Mouse (Mus musculus): ENCODE measurements at regions not wholly inside any gene's neighbourhood (a gene's known extent, or its start where the extent isn't known, plus 50 kb on each side); places are given as distances from the start of the nearest gene placed in this dataset.
A peak's percentile ranks its signal among the peaks of the same experiment; 100 is the strongest.

- H3K4me1 ChIP-seq (ENCODE audit: control insufficient read depth in 2 of 2, insufficient read depth in 2 of 2, low read length in 2 of 2): no peaks in the 10 kb centered on the region
- WGBS: 68% methylated on average over 18 of the region's 18 CpGs
- no peak overlapping the region for H3K9ac ChIP-seq (ENCODE audit: low read length)
- H3K4me2 ChIP-seq (ENCODE audit: low read length): peak overlapping the region; percentile 24; the same call in 1 of the 2 replicates
- ATAC-seq (ENCODE audit: insufficient number of reproducible peaks, insufficient read depth, low FRiP score, low read depth): no peak
- H3K27me3 ChIP-seq (ENCODE audit: control insufficient read depth, insufficient read depth, low read length): no peaks in the 10 kb centered on the region
- no peaks in the 10 kb centered on the region for H3K36me3 ChIP-seq (ENCODE audit: control insufficient read depth, insufficient read depth, low read length)
- H3K27ac ChIP-seq (replicated peaks in 1 of 2; ENCODE audit: control insufficient read depth in 1 of 2, insufficient read depth in 1 of 2, low read depth in 2 of 2, low read length in 2 of 2): no peak overlapping the region
- no peaks in the 10 kb centered on the region for H3K9me3 ChIP-seq (ENCODE audit: control insufficient read depth, low read length)
- no peak overlapping the region for H3K4me3 ChIP-seq (ENCODE audit: control insufficient read depth in 1 of 2, insufficient read depth in 1 of 2, low read depth in 1 of 2, low read length in 2 of 2)
These were observed 385.0 kb upstream of the Rora start for GRCm38 (mm10) chr9:68268551-68268950.

GRCm38 (mm10) chr9:68302232-68302925, 351.2 kb upstream of the Rora start:
- Histone ChIP-seq H3K36me3 (ENCODE audit: control insufficient read depth, insufficient read depth, low read length) (no peaks in the 10 kb centered on the region), H3K27ac (replicated peaks in 1 of 2; ENCODE audit: control insufficient read depth in 1 of 2, insufficient read depth in 1 of 2, low read depth in 2 of 2, low read length in 2 of 2) (peak overlapping the region; percentile 88 to 91), H3K27me3 (ENCODE audit: control insufficient read depth, insufficient read depth, low read length) (no peaks in the 10 kb centered on the region), H3K4me3 (ENCODE audit: control insufficient read depth in 1 of 2, insufficient read depth in 1 of 2, low read depth in 1 of 2, low read length in 2 of 2) (no peak overlapping the region), H3K9ac (ENCODE audit: low read length) (no peak overlapping the region), H3K4me2 (ENCODE audit: low read length) (no peak overlapping the region), H3K9me3 (ENCODE audit: control insufficient read depth, low read length) (no peaks in the 10 kb centered on the region), H3K4me1 (ENCODE audit: control insufficient read depth in 2 of 2, insufficient read depth in 2 of 2, low read length in 2 of 2) (peaks cover 7 to 11% of the 10 kb centered on the region in 2 experiments)
- 4% methylated on average over 7 of the region's 7 CpGs for WGBS
- ATAC-seq (ENCODE audit: insufficient number of reproducible peaks, insufficient read depth, low FRiP score, low read depth): peak; percentile 76

- ATAC-seq (ENCODE audit: insufficient number of reproducible peaks, insufficient read depth, low FRiP score, low read depth): no peak
- Histone ChIP-seq H3K27ac (replicated peaks in 1 of 2; ENCODE audit: control insufficient read depth in 1 of 2, insufficient read depth in 1 of 2, low read depth in 2 of 2, low read length in 2 of 2) (no peak overlapping the region), H3K4me1 (ENCODE audit: control insufficient read depth in 2 of 2, insufficient read depth in 2 of 2, low read length in 2 of 2) (no peaks in the 10 kb centered on the region), H3K9me3 (ENCODE audit: control insufficient read depth, low read length) (no peaks in the 10 kb centered on the region), H3K36me3 (ENCODE audit: control insufficient read depth, insufficient read depth, low read length) (no peaks in the 10 kb centered on the region), H3K9ac (ENCODE audit: low read length) (no peak overlapping the region), H3K4me2 (ENCODE audit: low read length) (no peak overlapping the region), H3K4me3 (ENCODE audit: control insufficient read depth in 1 of 2, insufficient read depth in 1 of 2, low read depth in 1 of 2, low read length in 2 of 2) (no peak overlapping the region), H3K27me3 (ENCODE audit: control insufficient read depth, insufficient read depth, low read length) (no peaks in the 10 kb centered on the region)
- WGBS: 72% methylated on average over 3 of the region's 3 CpGs
These were observed 322.9 kb upstream of the Rora start for GRCm38 (mm10) chr9:68330721-68331120.

GRCm38 (mm10) chr9:68340921-68341320, 312.7 kb upstream of the Rora start:
- no peaks in the 10 kb centered on the region for H3K36me3 ChIP-seq (ENCODE audit: control insufficient read depth, insufficient read depth, low read length)
- H3K4me3 ChIP-seq (ENCODE audit: control insufficient read depth in 1 of 2, insufficient read depth in 1 of 2, low read depth in 1 of 2, low read length in 2 of 2): no peak overlapping the region
- no peak for ATAC-seq (ENCODE audit: insufficient number of reproducible peaks, insufficient read depth, low FRiP score, low read depth)
- no peak overlapping the region for H3K9ac ChIP-seq (ENCODE audit: low read length)
- no peak overlapping the region for H3K4me2 ChIP-seq (ENCODE audit: low read length)
- WGBS: 17% methylated on average over 3 of the region's 3 CpGs
- no peaks in the 10 kb centered on the region for H3K9me3 ChIP-seq (ENCODE audit: control insufficient read depth, low read length)
- H3K27me3 ChIP-seq (ENCODE audit: control insufficient read depth, insufficient read depth, low read length): no peaks in the 10 kb centered on the region
- no peaks in the 10 kb centered on the region for H3K4me1 ChIP-seq (ENCODE audit: control insufficient read depth in 2 of 2, insufficient read depth in 2 of 2, low read length in 2 of 2)
- no peak overlapping the region for H3K27ac ChIP-seq (replicated peaks in 1 of 2; ENCODE audit: control insufficient read depth in 1 of 2, insufficient read depth in 1 of 2, low read depth in 2 of 2, low read length in 2 of 2)

GRCm38 (mm10) chr9:68341511-68341910, 312.1 kb upstream of the Rora start:
- Histone ChIP-seq H3K27me3 (ENCODE audit: control insufficient read depth, insufficient read depth, low read length) (no peaks in the 10 kb centered on the region), H3K4me3 (ENCODE audit: control insufficient read depth in 1 of 2, insufficient read depth in 1 of 2, low read depth in 1 of 2, low read length in 2 of 2) (no peak overlapping the region), H3K4me1 (ENCODE audit: control insufficient read depth in 2 of 2, insufficient read depth in 2 of 2, low read length in 2 of 2) (no peaks in the 10 kb centered on the region), H3K36me3 (ENCODE audit: control insufficient read depth, insufficient read depth, low read length) (no peaks in the 10 kb centered on the region), H3K27ac (replicated peaks in 1 of 2; ENCODE audit: control insufficient read depth in 1 of 2, insufficient read depth in 1 of 2, low read depth in 2 of 2, low read length in 2 of 2) (no peak overlapping the region), H3K9ac (ENCODE audit: low read length) (no peak overlapping the region), H3K4me2 (ENCODE audit: low read length) (no peak overlapping the region), H3K9me3 (ENCODE audit: control insufficient read depth, low read length) (no peaks in the 10 kb centered on the region)
- no peak for ATAC-seq (ENCODE audit: insufficient number of reproducible peaks, insufficient read depth, low FRiP score, low read depth)
- 89% methylated on average over 3 of the region's 3 CpGs for WGBS

GRCm38 (mm10) chr9:68347426-68347825, 306.2 kb upstream of the Rora start:
- no peaks in the 10 kb centered on the region for H3K4me1 ChIP-seq (ENCODE audit: control insufficient read depth in 2 of 2, insufficient read depth in 2 of 2, low read length in 2 of 2)
- H3K9ac ChIP-seq (ENCODE audit: low read length): no peak overlapping the region
- no peak overlapping the region for H3K4me3 ChIP-seq (ENCODE audit: control insufficient read depth in 1 of 2, insufficient read depth in 1 of 2, low read depth in 1 of 2, low read length in 2 of 2)
- H3K36me3 ChIP-seq (ENCODE audit: control insufficient read depth, insufficient read depth, low read length): no peaks in the 10 kb centered on the region
- H3K27me3 ChIP-seq (ENCODE audit: control insufficient read depth, insufficient read depth, low read length): no peaks in the 10 kb centered on the region
- WGBS: 71% methylated on average over 6 of the region's 6 CpGs
- no peak overlapping the region for H3K4me2 ChIP-seq (ENCODE audit: low read length)
- no peak for ATAC-seq (ENCODE audit: insufficient number of reproducible peaks, insufficient read depth, low FRiP score, low read depth)
- no peak overlapping the region for H3K27ac ChIP-seq (replicated peaks in 1 of 2; ENCODE audit: control insufficient read depth in 1 of 2, insufficient read depth in 1 of 2, low read depth in 2 of 2, low read length in 2 of 2)
- no peaks in the 10 kb centered on the region for H3K9me3 ChIP-seq (ENCODE audit: control insufficient read depth, low read length)

GRCm38 (mm10) chr9:68351466-68351865, 302.1 kb upstream of the Rora start:
- H3K9ac ChIP-seq (ENCODE audit: low read length): no peak overlapping the region
- H3K9me3 ChIP-seq (ENCODE audit: control insufficient read depth, low read length): no peaks in the 10 kb centered on the region
- no peak overlapping the region for H3K4me3 ChIP-seq (ENCODE audit: control insufficient read depth in 1 of 2, insufficient read depth in 1 of 2, low read depth in 1 of 2, low read length in 2 of 2)
- no peaks in the 10 kb centered on the region; a peak in 1 of 4 replicates for H3K4me1 ChIP-seq (ENCODE audit: control insufficient read depth in 2 of 2, insufficient read depth in 2 of 2, low read length in 2 of 2)
- no peaks in the 10 kb centered on the region for H3K27me3 ChIP-seq (ENCODE audit: control insufficient read depth, insufficient read depth, low read length)
- no peaks in the 10 kb centered on the region for H3K36me3 ChIP-seq (ENCODE audit: control insufficient read depth, insufficient read depth, low read length)
- no peak overlapping the region for H3K27ac ChIP-seq (replicated peaks in 1 of 2; ENCODE audit: control insufficient read depth in 1 of 2, insufficient read depth in 1 of 2, low read depth in 2 of 2, low read length in 2 of 2)
- no peak overlapping the region for H3K4me2 ChIP-seq (ENCODE audit: low read length)
- no peak for ATAC-seq (ENCODE audit: insufficient number of reproducible peaks, insufficient read depth, low FRiP score, low read depth)
- 68% methylated on average over 4 of the region's 4 CpGs for WGBS

GRCm38 (mm10) chr9:68354470-68354869, 299.1 kb upstream of the Rora start:
- no peak overlapping the region for H3K4me2 ChIP-seq (ENCODE audit: low read length)
- ATAC-seq (ENCODE audit: insufficient number of reproducible peaks, insufficient read depth, low FRiP score, low read depth): no peak
- no peaks in the 10 kb centered on the region for H3K36me3 ChIP-seq (ENCODE audit: control insufficient read depth, insufficient read depth, low read length)
- H3K4me1 ChIP-seq (ENCODE audit: control insufficient read depth in 2 of 2, insufficient read depth in 2 of 2, low read length in 2 of 2): no peaks in the 10 kb centered on the region; a peak in 1 of 4 replicates
- no peaks in the 10 kb centered on the region for H3K27me3 ChIP-seq (ENCODE audit: control insufficient read depth, insufficient read depth, low read length)
- no peak overlapping the region for H3K4me3 ChIP-seq (ENCODE audit: control insufficient read depth in 1 of 2, insufficient read depth in 1 of 2, low read depth in 1 of 2, low read length in 2 of 2)
- no peak overlapping the region for H3K9ac ChIP-seq (ENCODE audit: low read length)
- no peaks in the 10 kb centered on the region for H3K9me3 ChIP-seq (ENCODE audit: control insufficient read depth, low read length)
- 64% methylated on average over 4 of the region's 4 CpGs for WGBS
- no peak overlapping the region for H3K27ac ChIP-seq (replicated peaks in 1 of 2; ENCODE audit: control insufficient read depth in 1 of 2, insufficient read depth in 1 of 2, low read depth in 2 of 2, low read length in 2 of 2)

Measured in heart, embryonic 14.5 days (tissue).